Mouse (Mus musculus) ES-CJ7 (cell line): ENCODE measurements at regions not wholly inside any gene's neighbourhood (a gene's known extent, or its start where the extent isn't known, plus 50 kb on each side); places are given as distances from the start of the nearest gene placed in this dataset.
A peak's percentile ranks its signal among the peaks of the same experiment; 100 is the strongest.

Experiments used
- DNase-seq: peaks from one replicate; pipeline ENCODE4 v3.0.0; 2011; ENCODE audit warnings: low read depth, low spot score

DNA sequence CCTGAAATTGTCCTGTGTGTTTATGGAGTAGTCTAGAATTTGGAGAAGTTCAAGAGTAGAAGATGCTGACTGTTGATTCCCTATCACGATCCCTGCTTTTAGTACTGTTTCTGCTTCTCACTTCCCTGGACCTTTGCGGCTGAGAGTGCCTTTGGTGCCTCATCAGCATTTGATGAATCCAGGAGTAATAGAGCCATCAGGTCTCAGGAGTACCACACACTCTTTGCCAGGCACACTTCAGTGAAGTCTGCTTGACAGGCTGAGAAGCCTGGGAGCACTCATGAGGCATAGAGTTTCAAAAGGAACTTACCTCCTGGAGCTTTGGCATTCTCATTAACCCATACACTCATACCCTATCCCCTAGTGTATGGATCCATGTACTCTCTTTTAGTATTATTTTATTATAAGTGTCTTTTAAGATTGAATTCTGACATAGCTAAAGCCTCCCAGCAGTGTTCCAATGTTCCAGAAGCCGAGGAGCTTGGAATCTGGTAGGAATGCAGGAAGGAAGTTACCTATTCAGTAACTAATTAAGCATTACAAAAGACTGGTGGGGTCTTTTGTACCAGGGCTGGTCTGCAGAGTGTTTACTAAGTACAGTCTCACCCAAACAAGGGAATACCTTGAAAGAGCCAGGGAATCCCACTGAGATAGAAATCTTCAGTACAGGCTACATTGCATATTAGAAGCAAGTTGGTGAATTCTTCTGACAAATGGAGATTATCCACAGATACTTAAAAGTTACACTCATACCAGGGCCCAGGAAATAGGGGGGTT is 139.7 kb downstream of the Tex13c3 start:
- DNase-seq: peak; percentile 88

DNA sequence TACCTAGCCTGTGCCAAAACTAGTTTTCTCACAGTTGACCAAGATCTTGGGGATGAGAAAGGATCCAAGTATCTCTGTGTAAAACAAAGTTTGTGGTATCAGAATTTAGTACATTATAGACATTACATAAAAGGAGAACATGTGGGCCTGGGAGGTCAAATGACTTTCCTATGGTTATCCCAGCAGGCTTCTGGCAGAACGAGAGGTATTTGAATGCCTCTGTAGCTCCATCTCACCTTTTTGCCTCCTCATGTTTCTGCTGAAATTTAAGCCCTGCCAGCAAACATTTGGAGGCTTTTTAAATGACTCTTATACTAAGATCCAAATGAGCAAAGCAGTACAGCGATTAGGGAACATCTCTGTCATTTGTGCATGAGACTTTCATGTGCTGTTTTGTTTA is 167.8 kb downstream of the Tex13c3 start:
- DNase-seq: no peak

GRCm38 (mm10) chrX:19311809-19312559 is 169.1 kb downstream of the Tex13c3 start:
- no peak for DNase-seq

GRCm38 (mm10) chrX:19311377-19311776 is 169.7 kb downstream of the Tex13c3 start:
- DNase-seq: no peak

DNA sequence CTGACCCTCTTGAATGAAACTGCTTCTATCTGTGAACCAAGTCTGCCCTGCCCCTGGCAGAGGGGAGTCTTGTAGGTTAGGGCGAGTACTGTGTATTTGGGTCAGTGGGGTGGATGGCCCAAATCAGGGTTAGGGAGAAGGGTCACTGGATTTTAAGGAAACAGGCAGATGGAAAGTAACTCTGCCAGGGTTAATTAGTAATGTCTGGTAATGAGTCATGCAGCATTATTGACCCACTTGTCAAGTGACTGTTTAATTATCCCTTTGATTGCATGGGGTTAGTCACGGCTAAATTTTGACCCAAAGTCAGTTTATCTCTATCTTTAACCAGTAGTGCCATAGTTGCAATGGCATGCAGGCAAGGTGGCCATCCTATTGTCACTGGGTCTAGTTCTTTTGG is 192.9 kb downstream of the Tex13c3 start:
- DNase-seq: no peak

- DNase-seq: no peak
Measured at GRCm38 (mm10) chrX:19286431-19286830, 194.7 kb downstream of the Tex13c3 start.

DNA sequence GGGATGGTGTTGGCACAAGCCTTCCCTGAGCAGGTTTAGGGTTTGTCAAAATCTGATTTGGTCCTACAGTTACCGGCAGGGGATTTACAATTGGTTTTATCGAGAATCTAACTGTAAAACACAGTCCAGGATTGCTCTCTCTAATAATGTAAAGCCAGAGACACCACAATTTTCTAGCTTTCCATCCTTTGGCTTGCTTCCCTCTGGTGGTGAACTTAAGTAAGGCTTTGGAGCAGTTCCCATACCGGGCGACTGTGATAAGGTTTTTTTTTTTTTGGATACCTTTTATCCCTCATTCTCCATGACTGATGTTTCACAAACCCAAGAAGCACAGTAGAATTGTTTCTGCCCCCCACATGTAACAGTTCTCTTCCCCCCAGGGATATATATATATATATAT is 195.3 kb downstream of the Tex13c3 start:
- DNase-seq: peak; percentile 15

DNA sequence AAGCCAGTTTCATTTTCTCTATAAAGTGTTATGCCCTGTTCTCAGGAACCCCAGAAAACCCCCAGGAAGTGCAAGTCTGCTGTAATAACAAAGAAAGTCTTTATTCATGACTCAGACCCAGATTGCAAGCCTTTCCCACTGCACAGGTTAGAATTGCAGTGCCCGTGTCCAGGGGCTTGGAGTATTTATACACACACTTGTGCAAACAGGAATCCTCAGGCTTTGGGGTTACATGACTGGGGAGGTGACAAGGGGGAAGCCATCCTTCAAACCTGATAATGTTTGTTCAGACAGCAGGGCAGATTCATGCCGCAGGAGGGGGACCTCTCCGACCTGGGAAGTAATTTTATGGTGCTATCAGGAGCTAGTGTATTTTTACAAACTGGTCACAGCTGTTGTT is 198.0 kb downstream of the Tex13c3 start:
- no peak for DNase-seq

GRCm38 (mm10) chrX:19264237-19264636 is 216.9 kb downstream of the Tex13c3 start:
- peak; percentile 15 for DNase-seq

DNA sequence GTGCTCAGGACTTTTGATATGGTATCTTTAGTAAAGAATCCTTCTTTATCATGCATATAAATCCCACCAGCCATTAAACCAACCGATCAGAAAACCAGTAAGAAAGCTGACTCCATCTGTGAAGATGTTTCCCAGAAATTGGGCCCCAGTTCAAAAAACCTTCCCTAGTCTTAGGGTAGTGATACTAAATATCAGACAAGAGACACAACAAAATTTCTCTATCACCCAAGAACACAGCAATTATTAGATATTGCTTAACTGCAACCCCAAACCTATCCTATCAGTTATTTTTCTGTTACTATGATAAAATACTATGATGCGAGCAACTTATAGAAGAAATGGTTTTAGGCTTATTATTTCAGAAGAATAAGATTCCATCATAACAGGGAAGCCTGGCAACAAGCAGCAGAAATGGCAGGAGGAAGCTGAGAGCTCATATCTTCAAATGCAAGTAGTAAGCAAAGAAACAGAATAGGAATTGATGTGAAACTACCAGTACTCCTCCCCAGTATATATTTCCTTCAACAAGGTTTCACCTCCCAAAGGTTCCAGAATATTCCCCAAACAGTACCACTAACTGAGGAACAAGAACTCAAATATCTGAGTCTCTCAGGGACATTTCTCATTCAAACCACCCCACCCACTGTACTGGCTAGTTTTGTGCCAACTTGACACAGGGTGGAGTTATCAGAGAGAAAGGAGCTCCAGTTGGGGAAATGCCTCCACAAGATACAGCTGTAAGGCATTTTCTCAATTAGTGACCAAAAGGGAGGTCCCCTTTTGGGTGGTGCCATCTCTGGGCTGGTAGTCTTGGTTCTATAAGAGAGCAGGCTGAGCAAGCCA is 234.1 kb downstream of the Tex13c3 start:
- no peak for DNase-seq

DNA sequence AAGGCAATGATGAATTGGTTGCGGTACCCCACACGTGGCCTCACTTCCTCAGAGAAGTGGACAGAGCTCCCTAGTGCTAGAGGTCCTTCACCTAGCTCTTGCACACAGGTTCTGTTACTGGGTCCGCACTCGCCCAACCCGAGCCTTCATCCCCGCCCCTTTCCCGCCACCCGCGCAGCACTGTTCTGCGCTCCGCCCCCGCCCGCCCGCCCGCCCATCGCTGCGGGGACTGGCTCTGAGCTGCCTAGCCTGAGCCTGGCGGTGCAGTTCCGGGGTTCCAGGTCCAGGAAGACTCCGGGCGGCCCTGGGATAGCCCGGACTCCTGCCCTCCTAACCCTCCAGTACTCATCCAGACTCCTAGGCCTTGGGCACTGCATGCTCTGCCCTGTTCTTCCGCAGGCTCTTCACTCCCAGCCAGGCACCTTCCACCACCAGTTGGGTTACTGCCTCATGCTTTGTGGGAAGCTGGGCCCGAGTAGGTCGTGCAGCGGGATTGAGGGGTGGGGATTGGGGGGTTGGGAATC is 243.3 kb downstream of the Tex13c3 start:
- peak; percentile 48 for DNase-seq

DNA sequence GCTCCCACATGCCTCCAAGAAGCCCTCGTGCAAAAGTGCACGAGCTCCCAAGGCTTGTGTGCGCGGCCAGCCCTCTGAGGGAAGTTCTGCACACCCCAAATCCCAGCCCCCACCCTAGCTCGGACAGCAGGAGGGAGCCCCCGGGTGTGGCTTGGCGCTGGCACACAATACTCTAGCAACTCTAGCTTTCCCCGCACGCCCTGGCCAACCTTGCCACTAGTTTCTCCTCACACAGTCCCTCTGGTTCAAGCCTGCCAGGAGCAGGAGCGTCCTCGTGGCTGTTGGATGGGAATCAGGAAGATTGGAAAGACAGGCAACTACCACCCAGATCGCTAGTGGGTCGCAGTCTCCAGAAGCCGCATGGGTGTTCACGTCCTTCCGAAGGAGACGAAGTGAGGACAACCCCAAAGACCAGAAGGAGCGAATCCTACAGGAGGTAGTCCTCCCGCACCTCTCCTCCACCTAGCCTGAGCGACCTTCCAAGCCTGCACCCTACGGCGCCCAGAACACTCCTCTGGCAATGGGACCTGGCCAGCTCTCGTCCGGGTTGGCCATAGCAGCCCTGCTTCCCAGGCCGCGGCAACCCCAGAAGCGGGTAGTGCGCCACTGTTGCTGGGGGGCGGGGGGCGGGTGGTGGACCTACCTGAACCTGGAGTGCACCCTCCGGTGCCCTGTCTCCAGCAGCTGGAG is 243.9 kb downstream of the Tex13c3 start:
- peak; percentile 18 for DNase-seq

GRCm38 (mm10) chrX:19235449-19235848 is 245.7 kb downstream of the Tex13c3 start:
- DNase-seq: no peak

DNA sequence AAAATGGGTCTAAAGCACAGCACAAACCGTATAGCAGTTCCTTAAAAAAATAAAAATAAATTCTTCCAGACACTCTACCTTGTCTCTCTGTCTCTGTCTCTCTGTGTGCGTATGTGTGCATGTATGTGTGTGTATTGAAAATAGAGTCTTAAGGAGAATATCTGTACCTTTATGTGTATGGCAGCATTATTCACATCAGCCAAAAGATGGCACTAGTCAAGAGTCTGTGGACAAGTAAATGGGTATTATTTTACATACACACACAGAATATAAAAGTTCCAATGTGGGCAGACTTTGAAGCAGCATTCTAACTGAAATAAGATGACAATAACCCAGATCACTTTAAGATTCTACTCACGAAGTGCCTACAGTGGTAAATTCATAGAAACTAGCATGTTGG is 249.3 kb downstream of the Tex13c3 start:
- DNase-seq: no peak

DNA sequence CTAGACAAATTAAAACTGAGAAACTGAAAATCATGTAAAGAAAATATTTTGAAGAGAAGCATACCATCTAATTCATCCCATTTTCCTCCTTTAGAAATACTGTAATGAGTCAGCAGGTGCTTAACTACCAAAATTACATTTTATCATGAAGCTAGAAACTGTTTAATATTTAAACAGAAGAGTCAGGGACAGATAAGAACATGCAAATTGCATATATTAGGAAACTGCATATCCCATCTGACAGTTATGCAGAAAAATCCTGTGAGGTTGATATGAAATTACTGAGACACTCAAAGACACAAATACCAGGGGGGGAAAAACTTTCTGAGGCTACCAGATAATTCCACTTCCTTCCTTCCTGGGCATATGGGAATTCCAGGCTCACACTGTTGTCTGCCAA is 257.8 kb downstream of the Tex13c3 start:
- no peak for DNase-seq

- no peak for DNase-seq
Measured at GRCm38 (mm10) chrX:19220785-19221496, 260.2 kb downstream of the Tex13c3 start.

- no peak for DNase-seq
Measured at GRCm38 (mm10) chrX:19219727-19220126, 261.4 kb downstream of the Tex13c3 start.

DNA sequence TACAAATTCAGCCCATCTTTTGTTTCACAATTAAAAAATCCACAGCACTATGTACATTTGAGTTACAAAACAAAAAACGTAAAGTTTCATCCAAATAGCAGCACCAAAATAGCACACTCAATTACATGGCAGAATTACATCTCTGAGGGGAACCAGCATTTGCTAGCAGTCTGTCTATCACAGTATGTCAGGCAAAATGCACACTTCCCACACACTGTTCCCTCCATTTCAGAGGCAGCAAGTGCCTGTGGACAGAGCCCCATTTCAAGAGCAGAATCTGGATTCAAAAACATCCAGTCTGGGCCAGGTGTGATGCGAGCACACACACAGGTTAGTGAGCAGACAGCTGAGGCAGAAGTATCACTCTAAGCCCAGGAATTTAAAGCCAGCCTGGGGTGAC is 261.8 kb downstream of the Tex13c3 start:
- DNase-seq: no peak

DNA sequence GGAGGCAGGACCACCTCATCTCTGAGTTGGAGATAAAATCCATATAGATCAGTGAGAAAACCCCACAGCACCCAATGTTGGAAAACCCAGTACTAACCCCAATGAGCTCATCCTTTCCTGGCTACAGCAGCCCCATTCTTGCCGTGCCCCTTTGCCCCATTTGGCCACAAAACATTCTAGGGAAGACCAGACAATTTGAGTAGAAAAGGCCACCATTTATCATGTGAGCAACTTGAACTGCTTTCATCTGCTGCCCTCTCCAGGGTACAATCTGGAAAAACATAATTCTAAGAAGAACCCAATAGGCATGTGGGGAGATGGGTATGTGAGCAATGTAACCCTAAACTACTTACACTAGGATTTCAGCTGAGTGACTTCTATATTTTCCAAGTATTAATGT is 274.7 kb downstream of the Tex13c3 start:
- no peak for DNase-seq

- DNase-seq: no peak
Measured at GRCm38 (mm10) chrX:19202542-19202941, 278.6 kb downstream of the Tex13c3 start.

GRCm38 (mm10) chrX:19201383-19201782 is 279.7 kb downstream of the Tex13c3 start:
- peak; percentile 7 for DNase-seq
